Mouse (Mus musculus): ENCODE measurements around the gene Ndufab1. TPM values are rescaled to one million over a fixed set of nuclear protein-coding genes. Genes with fewer than 3 reads are reported as not detected.

Ndufab1 gene
- polyA plus RNA-seq (2014; fragmentation: Nextera tagmentation; extraction: Ambion mirVana) = 625 TPM in 2 replicates

DNA sequence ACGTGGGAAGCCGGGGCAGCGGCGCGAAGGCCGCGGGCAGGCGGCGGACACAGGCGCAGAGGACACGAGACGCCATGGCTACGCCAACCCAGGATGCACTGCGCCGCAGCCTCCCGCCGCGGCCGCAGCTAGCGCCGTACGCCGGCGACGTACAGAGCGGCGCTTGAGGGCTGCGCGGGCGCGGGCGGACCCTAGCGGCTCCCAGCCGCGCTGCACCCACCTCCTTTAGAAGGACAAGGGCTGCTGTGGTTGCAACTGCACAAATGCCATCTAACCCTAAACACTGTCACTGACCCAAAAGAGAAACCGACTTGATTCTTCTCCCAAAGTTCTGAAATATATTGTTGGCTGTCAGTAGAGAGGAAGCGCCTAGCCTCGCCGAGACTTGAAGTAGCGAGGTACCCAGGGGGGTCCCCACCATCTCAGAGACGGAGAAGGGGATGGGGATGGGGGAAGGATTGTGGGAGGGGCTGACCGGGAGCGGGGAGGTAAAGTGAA is at the start of gene Ndufab1:
TSS of gene Ndufab1 (minus strand) at position 140 of the 498 bp plus-strand sequence.
- no peaks in the 10 kb centered on the region for H3K9me3 ChIP-seq (ENCODE audit: control insufficient read depth, low read length)
- peaks cover 4% of the 10 kb centered on the region for H3K4me1 ChIP-seq (replicated peaks; ENCODE audit: control insufficient read depth, insufficient read depth, low read length)
- ATAC-seq (replicated peaks; ENCODE audit: low FRiP score) (peak; percentile 98), DNase-seq (ENCODE audit: low spot score) (peak; percentile 92)
- WGBS = under 1% methylated on average over 40 of the region's 43 CpGs
- peak within 1 kb of the TSS; percentile 57 for H3K4me2 ChIP-seq (ENCODE audit: low read depth, low read length, severe bottlenecking)
- H3K9ac ChIP-seq (ENCODE audit: low read length) = peak within 1 kb of the TSS; percentile 85
- H3K27me3 ChIP-seq (ENCODE audit: control insufficient read depth, insufficient read depth, low read length) = no peaks in the 10 kb centered on the region
- H3K36me3 ChIP-seq (ENCODE audit: control insufficient read depth, insufficient read depth, low read length) = no peaks in the 10 kb centered on the region; the same call in 1 of the 2 replicates
- H3K4me3 ChIP-seq (ENCODE audit: low read depth, low read length) = peak within 1 kb of the TSS; percentile 67
- no peak within 1 kb of the TSS for H3K27ac ChIP-seq (ENCODE audit: low read depth, low read length)

- Histone ChIP-seq H3K9me3 (ENCODE audit: control insufficient read depth, low read length) (no peaks in the 10 kb centered on the region), H3K36me3 (ENCODE audit: control insufficient read depth, insufficient read depth, low read length) (peaks cover 1% of the 10 kb centered on the region; the same call in 1 of the 2 replicates), H3K4me3 (ENCODE audit: low read depth, low read length) (no peak overlapping the region)
Observed at GRCm38 (mm10) chr7:122140991-122141390, 39.3 kb upstream of the Ndufab1 start.

GRCm38 (mm10) chr7:122138190-122138589 is 36.5 kb upstream of the Ndufab1 start:
- Histone ChIP-seq H3K4me2 (ENCODE audit: low read depth, low read length, severe bottlenecking) (no peak overlapping the region), H3K27ac (ENCODE audit: low read depth, low read length) (no peak overlapping the region), H3K4me3 (ENCODE audit: low read depth, low read length) (no peak overlapping the region), H3K4me1 (replicated peaks; ENCODE audit: control insufficient read depth, insufficient read depth, low read length) (no peaks in the 10 kb centered on the region; the same call in 1 of the 2 replicates), H3K9me3 (ENCODE audit: control insufficient read depth, low read length) (no peaks in the 10 kb centered on the region), H3K9ac (ENCODE audit: low read length) (no peak overlapping the region), H3K27me3 (ENCODE audit: control insufficient read depth, insufficient read depth, low read length) (no peaks in the 10 kb centered on the region), H3K36me3 (ENCODE audit: control insufficient read depth, insufficient read depth, low read length) (peaks cover 2% of the 10 kb centered on the region; the same call in 1 of the 2 replicates)
- 90% methylated on average over 5 of the region's 5 CpGs for WGBS
- no peak for ATAC-seq (replicated peaks; ENCODE audit: low FRiP score)
- DNase-seq (ENCODE audit: low spot score) = no peak

More at GRCm38 (mm10) chr7:122140991-122141390, 39.3 kb upstream of the Ndufab1 start:
- no peak for ATAC-seq (replicated peaks; ENCODE audit: low FRiP score)
- no peak for DNase-seq (ENCODE audit: low spot score)
- Histone ChIP-seq H3K4me2 (ENCODE audit: low read depth, low read length, severe bottlenecking) (no peak overlapping the region), H3K27me3 (ENCODE audit: control insufficient read depth, insufficient read depth, low read length) (no peaks in the 10 kb centered on the region), H3K9ac (ENCODE audit: low read length) (no peak overlapping the region), H3K27ac (ENCODE audit: low read depth, low read length) (no peak overlapping the region), H3K4me1 (replicated peaks; ENCODE audit: control insufficient read depth, insufficient read depth, low read length) (no peaks in the 10 kb centered on the region)

DNA sequence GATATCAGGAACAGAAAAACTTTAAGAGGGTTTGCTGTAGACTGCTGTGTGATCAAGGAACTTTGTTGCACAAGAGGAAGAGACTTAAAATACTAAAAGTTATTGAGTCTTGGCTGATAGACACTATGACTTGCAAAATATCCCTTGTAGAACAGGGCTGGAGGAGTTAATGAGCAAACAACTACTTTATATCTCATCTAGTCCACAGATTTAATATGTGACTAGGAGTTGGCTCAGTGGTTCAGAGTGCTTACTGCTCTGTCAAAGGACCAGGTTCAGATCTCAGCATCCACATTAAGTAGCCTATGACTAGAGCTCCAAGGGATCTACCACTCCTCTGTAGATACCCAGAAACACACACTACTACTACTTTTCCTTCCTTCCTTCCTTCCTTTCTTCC is 35.4 kb upstream of the Ndufab1 start:
- Histone ChIP-seq H3K4me3 (ENCODE audit: low read depth, low read length) (no peak overlapping the region), H3K36me3 (ENCODE audit: control insufficient read depth, insufficient read depth, low read length) (peaks cover 2% of the 10 kb centered on the region; the same call in 1 of the 2 replicates), H3K9me3 (ENCODE audit: control insufficient read depth, low read length) (no peaks in the 10 kb centered on the region), H3K9ac (ENCODE audit: low read length) (no peak overlapping the region), H3K4me1 (replicated peaks; ENCODE audit: control insufficient read depth, insufficient read depth, low read length) (no peaks in the 10 kb centered on the region; the same call in 1 of the 2 replicates), H3K27me3 (ENCODE audit: control insufficient read depth, insufficient read depth, low read length) (no peaks in the 10 kb centered on the region), H3K4me2 (ENCODE audit: low read depth, low read length, severe bottlenecking) (no peak overlapping the region), H3K27ac (ENCODE audit: low read depth, low read length) (no peak overlapping the region)
- no peak for DNase-seq (ENCODE audit: low spot score)
- ATAC-seq (replicated peaks; ENCODE audit: low FRiP score) = no peak

GRCm38 (mm10) chr7:122135070-122135469 is 33.4 kb upstream of the Ndufab1 start:
- no peak overlapping the region for H3K9ac ChIP-seq (ENCODE audit: low read length)
- H3K4me2 ChIP-seq (ENCODE audit: low read depth, low read length, severe bottlenecking) = no peak overlapping the region
- 73% methylated on average over 10 of the region's 10 CpGs for WGBS
- H3K4me1 ChIP-seq (replicated peaks; ENCODE audit: control insufficient read depth, insufficient read depth, low read length) = no peaks in the 10 kb centered on the region; the same call in 1 of the 2 replicates
- H3K36me3 ChIP-seq (ENCODE audit: control insufficient read depth, insufficient read depth, low read length) = peaks cover 2% of the 10 kb centered on the region; the same call in 1 of the 2 replicates
- ATAC-seq (replicated peaks; ENCODE audit: low FRiP score) (no peak), DNase-seq (ENCODE audit: low spot score) (no peak)
- H3K4me3 ChIP-seq (ENCODE audit: low read depth, low read length) = no peak overlapping the region
- H3K9me3 ChIP-seq (ENCODE audit: control insufficient read depth, low read length) = no peaks in the 10 kb centered on the region
- no peak overlapping the region for H3K27ac ChIP-seq (ENCODE audit: low read depth, low read length)
- no peaks in the 10 kb centered on the region for H3K27me3 ChIP-seq (ENCODE audit: control insufficient read depth, insufficient read depth, low read length)

DNA sequence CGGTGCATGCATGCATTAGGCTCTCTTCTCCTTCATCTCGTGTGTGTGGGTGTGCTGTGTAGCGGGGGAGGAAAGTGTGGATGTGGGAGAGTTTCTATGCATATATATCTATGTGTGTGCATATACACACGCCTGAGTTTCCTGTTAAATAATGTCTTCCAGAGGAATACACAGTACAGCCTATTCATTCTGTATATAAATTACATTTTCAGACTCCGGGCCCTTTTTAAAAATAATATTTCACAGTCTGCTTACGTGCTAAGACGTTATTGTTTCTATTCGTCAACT is 31.6 kb upstream of the Ndufab1 start:
- Histone ChIP-seq H3K27me3 (ENCODE audit: control insufficient read depth, insufficient read depth, low read length) (no peaks in the 10 kb centered on the region), H3K9ac (ENCODE audit: low read length) (peak overlapping the region; percentile 87), H3K27ac (ENCODE audit: low read depth, low read length) (no peak overlapping the region), H3K4me2 (ENCODE audit: low read depth, low read length, severe bottlenecking) (peak overlapping the region; percentile 68), H3K9me3 (ENCODE audit: control insufficient read depth, low read length) (no peaks in the 10 kb centered on the region), H3K4me3 (ENCODE audit: low read depth, low read length) (peak overlapping the region; percentile 86), H3K4me1 (replicated peaks; ENCODE audit: control insufficient read depth, insufficient read depth, low read length) (no peaks in the 10 kb centered on the region; the same call in 1 of the 2 replicates), H3K36me3 (ENCODE audit: control insufficient read depth, insufficient read depth, low read length) (peaks cover 2% of the 10 kb centered on the region; the same call in 1 of the 2 replicates)
- DNase-seq (ENCODE audit: low spot score) (no peak), ATAC-seq (replicated peaks; ENCODE audit: low FRiP score) (no peak)
- 21% methylated on average over 8 of the region's 8 CpGs for WGBS

DNA sequence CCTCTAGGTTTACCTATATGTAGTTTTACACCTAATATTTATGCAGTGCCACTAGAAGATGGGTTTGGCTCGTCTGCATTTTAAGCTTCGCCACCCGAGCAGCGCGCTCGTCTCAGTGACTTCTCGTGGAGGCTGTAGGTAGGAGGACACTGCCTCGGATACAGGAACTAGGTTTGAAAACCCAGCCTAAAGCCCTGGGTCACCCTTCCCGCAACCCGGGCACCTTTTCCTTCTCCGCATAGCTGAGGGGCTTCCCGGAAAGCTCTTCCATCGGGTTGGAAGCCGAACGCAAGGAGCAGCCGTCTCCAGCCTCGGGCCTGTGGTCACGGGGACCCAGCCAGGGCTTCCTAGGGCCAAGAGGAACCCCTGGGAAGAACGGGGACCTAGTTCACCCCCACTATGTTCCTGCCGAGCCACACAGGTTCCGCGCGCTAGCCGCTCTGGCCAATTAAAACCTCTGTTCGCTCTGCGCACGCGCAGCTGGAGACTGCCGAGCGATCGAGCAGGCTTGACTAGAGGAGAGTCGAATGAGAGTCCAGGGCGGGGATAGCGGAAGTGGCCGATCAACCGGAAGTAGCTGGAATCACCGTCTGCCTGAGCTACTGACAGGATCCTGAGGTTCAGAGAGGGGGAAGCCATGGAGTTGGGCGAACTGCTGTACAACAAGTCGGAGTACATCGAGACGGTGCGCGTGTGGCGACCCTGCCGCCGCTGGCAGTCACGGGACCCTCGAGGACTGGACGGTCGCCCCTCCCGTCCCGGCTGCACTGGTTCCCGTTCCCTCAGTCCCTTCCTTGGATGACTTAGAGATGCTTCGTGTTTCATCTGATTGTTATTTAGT is 31.0 kb upstream of the Ndufab1 start, which contains the start of the genes Palb2 and Dctn5:
TSS of gene Palb2 (minus strand) at position 489 of the 841 bp plus-strand sequence.
TSS of gene Dctn5 (plus strand) at position 545 of the 841 bp plus-strand sequence.
- Histone ChIP-seq H3K27me3 (ENCODE audit: control insufficient read depth, insufficient read depth, low read length) (no peaks in the 10 kb centered on the region), H3K4me1 (replicated peaks; ENCODE audit: control insufficient read depth, insufficient read depth, low read length) (no peaks in the 10 kb centered on the region; the same call in 1 of the 2 replicates), H3K27ac (ENCODE audit: low read depth, low read length) (no peak within 1 kb of the TSS), H3K4me2 (ENCODE audit: low read depth, low read length, severe bottlenecking) (peak within 1 kb of the TSS; percentile 80), H3K9me3 (ENCODE audit: control insufficient read depth, low read length) (no peaks in the 10 kb centered on the region), H3K36me3 (ENCODE audit: control insufficient read depth, insufficient read depth, low read length) (peaks cover 2% of the 10 kb centered on the region; the same call in 1 of the 2 replicates), H3K4me3 (ENCODE audit: low read depth, low read length) (peak within 1 kb of the TSS; percentile 86), H3K9ac (ENCODE audit: low read length) (peak within 1 kb of the TSS; percentile 87)
- ATAC-seq (replicated peaks; ENCODE audit: low FRiP score) = peak; percentile 97
- DNase-seq (ENCODE audit: low spot score) = peak; percentile 98
- under 1% methylated on average over 54 of the region's 54 CpGs for WGBS

- Histone ChIP-seq H3K27ac (ENCODE audit: low read depth, low read length) (no peak overlapping the region), H3K27me3 (ENCODE audit: control insufficient read depth, insufficient read depth, low read length) (no peaks in the 10 kb centered on the region), H3K4me1 (replicated peaks; ENCODE audit: control insufficient read depth, insufficient read depth, low read length) (no peaks in the 10 kb centered on the region; the same call in 1 of the 2 replicates), H3K4me2 (ENCODE audit: low read depth, low read length, severe bottlenecking) (peak overlapping the region; percentile 80), H3K36me3 (ENCODE audit: control insufficient read depth, insufficient read depth, low read length) (peaks cover 2% of the 10 kb centered on the region; the same call in 1 of the 2 replicates), H3K9ac (ENCODE audit: low read length) (peak overlapping the region; percentile 87), H3K9me3 (ENCODE audit: control insufficient read depth, low read length) (no peaks in the 10 kb centered on the region), H3K4me3 (ENCODE audit: low read depth, low read length) (peak overlapping the region; percentile 86)
- DNase-seq (ENCODE audit: low spot score) = no peak
- no peak for ATAC-seq (replicated peaks; ENCODE audit: low FRiP score)
Observed at GRCm38 (mm10) chr7:122131834-122132233, 30.1 kb upstream of the Ndufab1 start.
